9 mouse cellular contexts compared by ENCODE assay signal in genomic region chr13:35969829-35970228, GRCm38 (mm10). TPM values are rescaled to one million over a fixed set of nuclear protein-coding genes. Genes with fewer than 3 reads are reported as not detected.
DNase-seq lines count a peak whose midpoint lies in the region; ATAC-seq lines count a peak whose summit lies in the region.
"Had no signal": no experiment of that assay in that cellular context is flagged by ENCODE, and none has a peak within 500 bp of the region (broad histone marks: within the 10 kb centered on the region; RNA-seq: fewer than 3 reads in every experiment).

No protein-coding gene starts in this region.

- peaks cover 25% of the 10 kb centered on the region for H3K4me1 ChIP-seq in heart, embryonic 10.5 days
- H3K4me1 ChIP-seq in hindbrain, embryonic 14.5 days (replicated peaks; ENCODE audit: control insufficient read depth, insufficient read depth, low read length) = peaks cover 10% of the 10 kb centered on the region; the same call in 1 of the 2 replicates
- H3K4me1 ChIP-seq in midbrain, embryonic 11.5 days (ENCODE audit: control insufficient read depth, insufficient read depth, low read length) = peaks cover 4% of the 10 kb centered on the region

- H3K36me3 ChIP-seq in heart, embryonic 10.5 days = no peaks in the 10 kb centered on the region
- H3K36me3 ChIP-seq in hindbrain, embryonic 14.5 days (replicated peaks; ENCODE audit: control insufficient read depth, insufficient read depth) = no peaks in the 10 kb centered on the region
- no peaks in the 10 kb centered on the region for H3K36me3 ChIP-seq in midbrain, embryonic 11.5 days (ENCODE audit: control insufficient read depth, insufficient read depth, low read length)

- no peak for DNase-seq in heart, embryonic 10.5 days (ENCODE audit: low spot score)
- DNase-seq in heart, adult 9 months (ENCODE audit: low spot score in 2 of 2) = no peak
- DNase-seq in ZHBTc4 (ENCODE audit: low read depth, low spot score) = peak; percentile 6
- no peak for DNase-seq in hindbrain, embryonic 14.5 days (ENCODE audit: low spot score)
- peak; percentile 88 for DNase-seq in midbrain, embryonic 11.5 days (ENCODE audit: low spot score, missing footprints)
- no peak for DNase-seq in urinary bladder, postnatal 36 days (ENCODE audit: low spot score in 2 of 2)
- DNase-seq in cerebellum, postnatal 4 days (ENCODE audit: low spot score in 2 of 2) = no peak
- DNase-seq in kidney, postnatal 4 days = no peak
- DNase-seq: thymus, postnatal 14 days had no signal

- H3K27me3 ChIP-seq in heart, embryonic 10.5 days (ENCODE audit: insufficient read depth, poor library complexity, severe bottlenecking) = peaks cover 15% of the 10 kb centered on the region
- H3K27me3 ChIP-seq in hindbrain, embryonic 14.5 days (ENCODE audit: control insufficient read depth, insufficient read depth, low read length) = peaks cover 28% of the 10 kb centered on the region
- H3K27me3 ChIP-seq in midbrain, embryonic 11.5 days (ENCODE audit: control insufficient read depth, insufficient read depth, low read length) = peaks cover 20% of the 10 kb centered on the region

- WGBS in heart, embryonic 10.5 days = 31% methylated on average over 9 of the region's 9 CpGs
- WGBS in hindbrain, embryonic 14.5 days = 25% methylated on average over 9 of the region's 9 CpGs
- WGBS in midbrain, embryonic 11.5 days = 26% methylated on average over 9 of the region's 9 CpGs

- peak overlapping the region; percentile 73 for H3K4me3 ChIP-seq in heart, embryonic 10.5 days
- H3K4me3 ChIP-seq in hindbrain, embryonic 14.5 days (replicated peaks; ENCODE audit: low read length) = peak overlapping the region; percentile 67
- peak overlapping the region; percentile 59 for H3K4me3 ChIP-seq in midbrain, embryonic 11.5 days (ENCODE audit: low read depth, low read length)

- ATAC-seq in hindbrain, embryonic 14.5 days (ENCODE audit: low FRiP score) = no peak
- no peak for ATAC-seq in midbrain, embryonic 11.5 days (ENCODE audit: low FRiP score)

- no peak overlapping the region for H3K27ac ChIP-seq in heart, embryonic 10.5 days
- H3K27ac ChIP-seq in hindbrain, embryonic 14.5 days = no peak overlapping the region
- H3K27ac ChIP-seq in midbrain, embryonic 11.5 days (ENCODE audit: low read depth, low read length) = no peak overlapping the region

- H3K9me3 ChIP-seq in heart, embryonic 10.5 days = no peaks in the 10 kb centered on the region
- H3K9me3 ChIP-seq in hindbrain, embryonic 14.5 days (ENCODE audit: control insufficient read depth, low read length) = no peaks in the 10 kb centered on the region
- no peaks in the 10 kb centered on the region for H3K9me3 ChIP-seq in midbrain, embryonic 11.5 days (ENCODE audit: control insufficient read depth, low read length)

- H3K9ac ChIP-seq in hindbrain, embryonic 14.5 days = no peak overlapping the region
- H3K9ac ChIP-seq in midbrain, embryonic 11.5 days (ENCODE audit: low read length) = no peak overlapping the region

- H3K4me2 ChIP-seq in hindbrain, embryonic 14.5 days (replicated peaks) = peak overlapping the region; percentile 100
- peak overlapping the region; percentile 100 for H3K4me2 ChIP-seq in midbrain, embryonic 11.5 days

RNA-seq across cellular contexts. Expression of gene Ppp1r3g, which starts 11.2 kb away (rescaled TPM):
- polyA plus RNA-seq in heart, embryonic 10.5 days (2016; fragmentation: Nextera tagmentation; extraction: Ambion mirVana) = 6.2 and 7.6 TPM in 2 replicates
- polyA plus RNA-seq in hindbrain, embryonic 14.5 days (2014; fragmentation: Nextera tagmentation; extraction: Ambion mirVana) = 0.25 TPM in 1 of 2 replicates, not detected in the other
- polyA plus RNA-seq in midbrain, embryonic 11.5 days (2014; fragmentation: Nextera tagmentation; extraction: Ambion mirVana) = 0.99 and 1.1 TPM in 2 replicates

Comparison
In these comparisons a context has a peak if more than half of its experiments do, and no peak if none do; other contexts are left out.
1. DNase-seq: peak in ZHBTc4 (single experiment) and midbrain, embryonic 11.5 days (single experiment); none in heart, embryonic 10.5 days (single experiment), heart, adult 9 months (0 of 2), hindbrain, embryonic 14.5 days (single experiment), urinary bladder, postnatal 36 days (0 of 2), cerebellum, postnatal 4 days (0 of 2) and kidney, postnatal 4 days (0 of 2).
2. Peak in every context shown above with its lines, with median percentiles within 50 percentile points of each other: H3K4me3 ChIP-seq.